ENCODE assay signal across 29 mouse cellular contexts in the genomic region with DNA sequence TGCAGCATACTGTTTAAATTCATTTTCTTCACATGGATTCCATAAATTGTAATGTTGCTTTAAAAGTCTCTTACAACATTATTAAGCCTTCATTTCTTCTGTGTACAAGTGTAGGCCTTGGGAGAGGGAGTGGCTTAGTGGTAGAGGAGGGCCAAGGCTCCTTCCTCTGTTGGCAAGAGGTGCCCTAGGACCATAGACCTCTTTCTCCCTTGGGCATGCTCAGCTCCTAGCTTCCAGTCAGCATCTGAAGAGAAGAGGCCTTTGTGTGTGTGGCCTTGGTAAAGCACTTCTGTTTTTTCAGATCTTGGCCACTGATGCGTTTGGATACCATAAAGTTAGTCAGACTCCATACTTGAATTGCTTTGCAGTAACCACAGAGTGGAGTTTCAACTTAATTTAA.
DNase-seq lines count a peak whose midpoint lies in the region; ATAC-seq and TF ChIP-seq lines count a peak whose summit lies in the region.
"Had no signal": no experiment of that assay in that cellular context is flagged by ENCODE, and none has a peak within 500 bp of the region (broad histone marks: within the 10 kb centered on the region; RNA-seq: fewer than 3 reads in every experiment).

No protein-coding gene starts in this region.

- intact Hi-C loops in heart, adult 2 months (cut with DNase I), result no loop called here

- H3K4me3 ChIP-seq in heart, adult 2 months, result no peak overlapping the region
- no peak overlapping the region for H3K4me3 ChIP-seq in liver, embryonic 15.5 days (replicated peaks)
- H3K4me3 ChIP-seq in embryonic facial prominence, embryonic 14.5 days (ENCODE audit: low read depth, low read length), result no peak overlapping the region
- H3K4me3 ChIP-seq: forebrain, embryonic 13.5 days; heart, embryonic 10.5 days; heart, embryonic 15.5 days; limb, embryonic 13.5 days; midbrain, embryonic 10.5 days; midbrain, embryonic 15.5 days had no signal

- H3K4me2 ChIP-seq in liver, embryonic 15.5 days, result no peak overlapping the region
- H3K4me2 ChIP-seq in embryonic facial prominence, embryonic 14.5 days (ENCODE audit: low read depth, low read length), result no peak overlapping the region
- H3K4me2 ChIP-seq: forebrain, embryonic 13.5 days; heart, embryonic 15.5 days; limb, embryonic 13.5 days; midbrain, embryonic 15.5 days had no signal

- no peak for TF ChIP-seq CTCF in heart, adult 2 months (IDR thresholded peaks at IDR 0.05)

- no peaks in the 10 kb centered on the region for H3K27me3 ChIP-seq in heart, adult 2 months (ENCODE audit: control insufficient read depth, insufficient read depth, low read length)
- H3K27me3 ChIP-seq in liver, embryonic 15.5 days, result no peaks in the 10 kb centered on the region
- no peaks in the 10 kb centered on the region for H3K27me3 ChIP-seq in embryonic facial prominence, embryonic 14.5 days (replicated peaks; ENCODE audit: control insufficient read depth, insufficient read depth, low read length)
- H3K27me3 ChIP-seq: forebrain, embryonic 13.5 days; heart, embryonic 15.5 days; limb, embryonic 13.5 days; midbrain, embryonic 15.5 days had no signal

- H3K4me1 ChIP-seq in heart, adult 2 months (ENCODE audit: control insufficient read depth, insufficient read depth, low read length), result peaks cover 16% of the 10 kb centered on the region
- peaks cover 51% of the 10 kb centered on the region for H3K4me1 ChIP-seq in liver, embryonic 15.5 days (replicated peaks)
- no peaks in the 10 kb centered on the region; the same call in 1 of the 2 replicates for H3K4me1 ChIP-seq in embryonic facial prominence, embryonic 14.5 days (ENCODE audit: control insufficient read depth, insufficient read depth, low read length)

- no peak overlapping the region for H3K27ac ChIP-seq in heart, adult 2 months
- H3K27ac ChIP-seq in liver, embryonic 15.5 days (replicated peaks), result peak overlapping the region; percentile 35; the same call in 1 of the 2 replicates
- no peak overlapping the region for H3K27ac ChIP-seq in embryonic facial prominence, embryonic 14.5 days (replicated peaks; ENCODE audit: low read depth, low read length)
- H3K27ac ChIP-seq: forebrain, embryonic 13.5 days; heart, embryonic 10.5 days; heart, embryonic 15.5 days; kidney, postnatal 0 days; limb, embryonic 13.5 days; macrophage; midbrain, embryonic 10.5 days; midbrain, embryonic 15.5 days had no signal

- no peak for TF ChIP-seq EP300 in heart, adult 2 months (IDR thresholded peaks at IDR 0.05; ENCODE audit: insufficient read depth, low read depth, low read length)

- 63% methylated on average over 1 of the region's 1 CpGs for WGBS in heart, adult 2 months
- WGBS in liver, embryonic 15.5 days (ENCODE audit: insufficient replicate concordance), result 61% methylated on average over 1 of the region's 1 CpGs
- 41% methylated on average over 1 of the region's 1 CpGs for WGBS in embryonic facial prominence, embryonic 14.5 days

- ATAC-seq in liver, embryonic 15.5 days (ENCODE audit: insufficient read depth), result no peak
- ATAC-seq in embryonic facial prominence, embryonic 14.5 days (ENCODE audit: low read depth), result no peak
- ATAC-seq: activated CD4-positive, CD25-positive, alpha-beta regulatory T cell, adult 4 months; CD4-positive, CD25-positive, alpha-beta regulatory T cell, adult 4 months; forebrain, embryonic 13.5 days; intestine, embryonic 16.5 days; midbrain, embryonic 15.5 days had no signal

- H3K36me3 ChIP-seq in heart, adult 2 months (ENCODE audit: control insufficient read depth, insufficient read depth, low read length), result peaks cover 16% of the 10 kb centered on the region
- H3K36me3 ChIP-seq in liver, embryonic 15.5 days (replicated peaks), result peaks cover 23% of the 10 kb centered on the region
- H3K36me3 ChIP-seq in embryonic facial prominence, embryonic 14.5 days (ENCODE audit: control insufficient read depth, insufficient read depth, low read length), result no peaks in the 10 kb centered on the region
- H3K36me3 ChIP-seq: heart, embryonic 15.5 days; midbrain, embryonic 15.5 days had no signal

- no peak overlapping the region for H3K9ac ChIP-seq in heart, adult 2 months (ENCODE audit: low read depth, low read length)
- no peak overlapping the region for H3K9ac ChIP-seq in liver, embryonic 15.5 days
- H3K9ac ChIP-seq in embryonic facial prominence, embryonic 14.5 days (ENCODE audit: low read depth, low read length), result no peak overlapping the region
- H3K9ac ChIP-seq: forebrain, embryonic 13.5 days; heart, embryonic 15.5 days; limb, embryonic 13.5 days; midbrain, embryonic 15.5 days had no signal

- peaks cover 6% of the 10 kb centered on the region for H3K79me2 ChIP-seq in heart, adult 2 months (replicated peaks; ENCODE audit: control insufficient read depth, insufficient read depth, low read length)

- H3K9me3 ChIP-seq in liver, embryonic 15.5 days (replicated peaks), result no peaks in the 10 kb centered on the region
- no peaks in the 10 kb centered on the region for H3K9me3 ChIP-seq in embryonic facial prominence, embryonic 14.5 days (ENCODE audit: control insufficient read depth, low read length)
- H3K9me3 ChIP-seq: forebrain, embryonic 13.5 days; heart, embryonic 10.5 days; heart, embryonic 15.5 days; limb, embryonic 13.5 days; midbrain, embryonic 10.5 days; midbrain, embryonic 15.5 days had no signal

- TF ChIP-seq POLR2A in heart, adult 2 months (IDR thresholded peaks at IDR 0.05; ENCODE audit: insufficient read depth, low read depth, low read length), result no peak

- DNase-seq in heart, adult 11 months, result peak; percentile 68
- no peak for DNase-seq in heart, adult 2 months
- no peak for DNase-seq in liver
- peak; percentile 44 for DNase-seq in embryonic facial prominence, embryonic 14.5 days (ENCODE audit: low spot score)
- no peak for DNase-seq in layer of hippocampus, adult 9-11 months
- DNase-seq in right cerebral cortex, postnatal 10 days (ENCODE audit: low spot score in 2 of 2), result no peak
- DNase-seq: adrenal gland, adult 2 months; cerebellum, adult 11 months; cerebellum, adult 9-10 months; cerebellum, postnatal 36 days; gastrocnemius, postnatal 10 days; kidney, adult 8-10 months; kidney, postnatal 4 days; lung, adult 2 months; lung, postnatal 10 days; right cerebral cortex, adult 18-20 months; right cerebral cortex, postnatal 4 days had no signal

Comparison
In these comparisons a context has a peak if more than half of its experiments do, and no peak if none do; other contexts are left out.
1. DNase-seq: peak in heart, adult 11 months (single experiment) and embryonic facial prominence, embryonic 14.5 days (single experiment); none in heart, adult 2 months (0 of 2), liver (single experiment), layer of hippocampus, adult 9-11 months (single experiment) and right cerebral cortex, postnatal 10 days (0 of 2).